Mouse (Mus musculus): ENCODE data around the gene Fgd2.

DNA sequence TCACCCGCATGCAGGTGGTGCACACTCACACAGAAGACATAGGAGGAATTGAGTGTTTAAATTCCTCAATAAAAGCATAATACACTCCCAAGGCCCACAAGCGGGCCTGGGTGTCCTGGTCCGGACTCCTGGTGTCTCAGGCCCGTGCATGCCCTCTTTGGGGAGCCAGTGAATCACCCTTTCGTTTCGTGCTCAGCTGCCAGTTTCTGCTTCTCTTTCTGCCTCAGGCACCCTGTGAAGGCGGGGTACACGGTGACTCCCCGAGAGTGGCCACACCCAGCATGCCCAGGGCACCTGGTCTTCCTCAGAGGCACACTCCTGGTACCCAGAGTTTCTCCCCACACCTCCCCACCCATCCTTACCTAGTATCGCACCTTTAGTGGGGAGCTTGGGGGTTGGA, 15.2 kb downstream of the Fgd2 start:
- TF ChIP-seq POLR2A (IDR thresholded peaks at IDR 0.05; ENCODE audit: extremely low read depth, insufficient read depth, low read length), result no peak
- TF ChIP-seq CTCF (IDR thresholded peaks at IDR 0.05; ENCODE audit: low read depth, low read length), result no peak

Data from liver, adult 2 months (tissue).